Mouse (Mus musculus) E14TG2a.4 (cell line): ENCODE results near the gene Glyctk.

Experiments
- H3K27me3 ChIP-seq: 2 replicates; pipeline ENCODE4 v1.6.1; 2014; ENCODE audit warnings: low read length, control low read depth; ENCODE audit not compliant: insufficient read depth
- H3K36me3 ChIP-seq: 2 replicates; pipeline ENCODE4 v1.6.1; 2014; ENCODE audit warnings: low read length, control low read depth; ENCODE audit not compliant: insufficient read depth
- H3K4me1 ChIP-seq: replicated peaks from 2 replicates; pipeline ENCODE4 v1.6.1; 2014; ENCODE audit warnings: low read depth, low read length, control low read depth
- H3K4me3 ChIP-seq: replicated peaks from 2 replicates; pipeline ENCODE4 v1.5.1; 2014; ENCODE audit warnings: mild to moderate bottlenecking, low read length
- H3K9me3 ChIP-seq: 2 replicates; pipeline ENCODE4 v1.6.1; 2014; ENCODE audit warnings: low read length, control low read depth
- CTCF ChIP-seq: conservative IDR thresholded peaks from 2 replicates; pipeline ENCODE4 v1.5.1; 2014; ENCODE audit warnings: low read length
- NANOG ChIP-seq: IDR thresholded peaks from 2 replicates; pipeline ENCODE4 v1.6.1; 2014; ENCODE audit warnings: borderline replicate concordance, low read length, mixed read lengths
- POU5F1 ChIP-seq: IDR thresholded peaks from 2 replicates; pipeline ENCODE4 v1.6.1; 2014; ENCODE audit warnings: low read length, borderline replicate concordance

Glyctk gene

DNA sequence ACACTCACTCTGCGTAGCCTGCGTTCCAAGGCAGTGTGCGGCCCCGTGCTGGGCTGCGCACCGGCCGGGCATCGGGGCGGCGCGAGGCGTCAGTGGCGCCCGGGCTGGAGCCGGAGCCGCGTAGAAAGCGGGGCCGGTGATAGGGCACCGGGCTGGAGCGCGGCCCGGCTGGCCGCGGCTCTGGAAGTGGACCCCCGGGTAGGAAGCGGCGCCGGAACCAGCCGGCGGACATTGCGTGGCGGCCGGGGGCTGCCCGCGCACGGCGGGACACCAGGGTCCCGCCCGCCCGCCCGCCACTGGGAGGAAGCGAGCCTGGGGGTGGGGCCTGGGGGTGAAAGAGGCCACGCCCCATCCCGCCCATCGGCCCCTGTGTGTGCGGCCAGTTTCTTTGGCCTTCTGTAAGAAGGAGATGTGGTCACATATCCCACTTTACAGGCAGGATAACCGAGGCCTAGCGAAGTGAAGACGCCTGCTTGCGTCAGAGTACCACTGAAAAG lies 41.1 kb upstream of the Glyctk start:
- no peaks in the 10 kb centered on the region; the same call in 1 of the 2 replicates for H3K27me3 ChIP-seq
- peak overlapping the region; percentile 84 for H3K4me3 ChIP-seq
- TF ChIP-seq POU5F1: no peak
- TF ChIP-seq CTCF: no peak
- TF ChIP-seq NANOG: no peak
- peaks cover 42% of the 10 kb centered on the region for H3K36me3 ChIP-seq
- H3K4me1 ChIP-seq: peaks cover 57% of the 10 kb centered on the region
- peaks cover 5% of the 10 kb centered on the region for H3K9me3 ChIP-seq

DNA sequence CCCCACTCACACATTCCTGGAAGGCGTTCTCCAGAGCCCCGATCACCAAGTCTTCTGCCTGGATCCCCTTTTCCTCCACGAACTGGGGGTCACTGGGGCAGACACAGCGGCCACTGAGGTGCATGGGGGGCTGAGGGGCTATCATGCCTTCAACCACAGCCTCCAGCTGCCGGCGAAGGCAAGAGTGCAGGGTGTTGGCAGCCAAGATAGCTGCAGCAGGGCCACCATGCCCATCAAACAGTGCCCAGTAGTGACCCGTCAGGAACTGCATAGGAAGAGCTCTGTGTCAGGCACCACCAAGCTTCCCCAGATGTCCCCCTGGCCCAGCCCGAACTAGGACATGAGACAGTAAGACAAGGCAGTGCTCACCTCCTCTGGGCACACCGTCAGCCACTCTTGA lies 39.8 kb upstream of the Glyctk start:
- Histone ChIP-seq H3K9me3 (peaks cover 5% of the 10 kb centered on the region), H3K4me1 (peaks cover 59% of the 10 kb centered on the region), H3K4me3 (peak overlapping the region; percentile 84), H3K27me3 (no peaks in the 10 kb centered on the region; the same call in 1 of the 2 replicates), H3K36me3 (peaks cover 50% of the 10 kb centered on the region)
- TF ChIP-seq POU5F1 (no peak), CTCF (no peak), NANOG (no peak)

DNA sequence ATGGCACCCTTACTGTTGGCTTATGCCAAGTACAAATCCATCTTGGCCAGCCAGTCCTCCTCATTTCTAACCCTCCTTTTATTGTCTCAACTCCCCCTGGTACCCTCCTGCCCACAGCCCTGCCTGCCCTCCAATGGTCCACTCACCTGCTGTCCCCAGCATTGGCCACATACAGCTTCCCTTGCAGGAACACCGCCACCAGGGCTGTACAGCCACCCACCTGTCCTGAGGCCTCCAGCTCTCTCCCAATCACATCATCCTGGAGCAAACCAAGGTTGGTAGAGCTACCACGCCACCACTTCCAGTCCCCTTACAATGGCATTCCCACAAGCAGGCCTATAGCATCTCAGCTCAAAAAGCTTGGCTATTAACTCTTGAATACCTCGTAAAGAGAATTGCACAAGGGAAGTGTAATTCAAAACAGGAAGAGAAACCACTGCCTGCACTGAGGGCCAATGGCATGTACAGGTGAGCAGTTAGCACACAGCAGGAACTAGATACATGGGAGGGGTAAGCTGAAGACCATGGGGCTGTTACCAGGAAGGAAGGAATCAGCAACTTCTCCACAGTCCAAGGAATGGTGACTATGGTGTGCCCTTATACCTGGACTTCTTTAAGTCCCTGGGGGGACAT lies 39.3 kb upstream of the Glyctk start:
- Histone ChIP-seq H3K4me3 (peak overlapping the region; percentile 84; the same call in 1 of the 2 replicates), H3K9me3 (peaks cover 5% of the 10 kb centered on the region), H3K36me3 (peaks cover 55% of the 10 kb centered on the region), H3K27me3 (no peaks in the 10 kb centered on the region; the same call in 1 of the 2 replicates), H3K4me1 (peaks cover 62% of the 10 kb centered on the region)
- TF ChIP-seq CTCF (no peak), NANOG (no peak), POU5F1 (no peak)

DNA sequence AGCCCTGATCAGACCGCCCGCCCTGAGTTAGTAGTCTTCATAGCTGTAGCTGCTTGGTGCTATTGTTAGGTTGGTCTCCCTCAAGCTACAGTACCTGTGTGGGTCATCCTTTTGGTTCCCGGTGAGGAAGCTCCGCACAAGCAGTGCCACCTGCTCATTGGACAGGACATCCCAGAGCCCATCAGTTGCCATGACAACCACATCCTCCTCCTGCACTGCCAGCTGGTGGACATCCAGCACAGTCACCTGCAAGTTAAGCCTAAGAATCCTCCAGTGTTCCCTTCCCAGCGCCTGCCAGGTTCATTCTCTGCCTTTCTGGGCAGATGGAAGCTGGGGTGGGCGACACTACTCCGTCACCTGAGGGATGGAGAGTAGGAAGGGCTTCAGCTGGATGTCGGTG lies 37.8 kb upstream of the Glyctk start:
- H3K4me1 ChIP-seq: peaks cover 68% of the 10 kb centered on the region
- no peak overlapping the region for H3K4me3 ChIP-seq
- H3K36me3 ChIP-seq: peaks cover 70% of the 10 kb centered on the region
- no peak for TF ChIP-seq NANOG
- no peak for TF ChIP-seq CTCF
- TF ChIP-seq POU5F1: no peak
- peaks cover 5% of the 10 kb centered on the region for H3K9me3 ChIP-seq
- no peaks in the 10 kb centered on the region; the same call in 1 of the 2 replicates for H3K27me3 ChIP-seq

DNA sequence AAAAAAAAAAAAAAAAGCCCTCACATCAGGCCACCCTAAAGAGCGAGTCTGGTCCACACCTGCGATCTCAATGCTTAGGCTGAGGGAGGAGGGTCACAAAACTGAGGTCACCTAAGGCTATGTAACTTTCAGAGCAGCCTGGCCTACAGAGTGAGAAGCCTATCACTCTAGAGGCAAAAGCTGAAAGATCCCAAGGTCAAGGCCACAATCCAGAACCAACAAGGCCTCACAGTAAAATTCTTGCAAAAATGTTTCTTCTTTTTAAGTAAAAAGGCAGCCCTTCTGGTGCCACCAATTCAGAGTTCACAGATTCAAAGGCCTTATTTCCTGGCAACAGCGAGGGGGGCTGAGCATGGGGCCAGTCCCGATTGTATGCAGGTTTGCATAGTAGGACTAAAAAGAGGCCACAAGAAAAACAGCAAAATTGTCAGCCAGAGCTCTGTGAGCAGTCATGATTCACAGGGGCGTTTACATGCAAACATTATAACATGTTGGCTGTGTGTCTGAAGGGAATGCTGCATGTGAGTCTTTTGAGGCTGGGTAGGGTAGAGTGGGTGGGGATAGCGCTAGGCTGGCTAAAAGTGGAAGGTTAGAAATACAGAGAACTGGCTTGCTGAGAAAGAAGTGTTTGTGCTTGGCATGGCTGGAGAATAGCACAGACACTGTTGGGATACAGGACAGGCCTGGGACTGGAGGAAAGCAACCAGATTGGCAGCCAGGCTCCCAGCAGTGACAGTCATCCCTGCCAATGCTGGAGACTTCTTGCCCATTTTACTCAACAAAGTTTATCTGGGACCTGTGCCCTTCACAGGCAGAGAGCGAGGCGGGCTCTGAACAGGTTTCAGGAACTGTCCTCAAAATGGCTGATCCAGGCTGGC lies 36.2 kb upstream of the Glyctk start:
- TF ChIP-seq POU5F1 (no peak), CTCF (no peak), NANOG (no peak)
- peaks cover 5% of the 10 kb centered on the region for H3K9me3 ChIP-seq
- H3K4me1 ChIP-seq: peaks cover 68% of the 10 kb centered on the region
- peaks cover 86% of the 10 kb centered on the region for H3K36me3 ChIP-seq
- H3K27me3 ChIP-seq: no peaks in the 10 kb centered on the region; the same call in 1 of the 2 replicates
- no peak overlapping the region for H3K4me3 ChIP-seq

DNA sequence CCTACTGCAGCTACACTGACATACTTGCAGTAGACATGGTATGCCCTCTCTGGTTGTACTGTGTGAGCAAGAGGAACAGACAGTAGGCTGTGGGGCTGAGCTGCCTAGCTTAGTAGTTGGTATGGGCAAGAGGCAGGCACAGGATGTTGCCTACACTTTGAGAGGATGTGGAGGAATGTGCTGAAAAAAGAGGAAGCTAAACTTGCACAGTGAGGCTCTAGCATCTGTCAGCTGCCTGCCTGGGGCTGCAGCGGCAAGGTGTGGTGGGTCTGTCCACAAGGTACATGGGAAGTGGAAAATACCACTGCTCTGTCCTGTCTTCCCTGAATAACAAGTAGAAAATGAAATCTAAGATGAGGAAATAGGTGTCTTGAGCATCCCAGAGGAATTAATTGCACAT lies 35.1 kb upstream of the Glyctk start:
- Histone ChIP-seq H3K4me3 (no peak overlapping the region), H3K27me3 (no peaks in the 10 kb centered on the region; the same call in 1 of the 2 replicates), H3K4me1 (peaks cover 73% of the 10 kb centered on the region), H3K36me3 (peaks cover 97% of the 10 kb centered on the region), H3K9me3 (peaks cover 5% of the 10 kb centered on the region)
- TF ChIP-seq NANOG (no peak), POU5F1 (no peak), CTCF (no peak)

DNA sequence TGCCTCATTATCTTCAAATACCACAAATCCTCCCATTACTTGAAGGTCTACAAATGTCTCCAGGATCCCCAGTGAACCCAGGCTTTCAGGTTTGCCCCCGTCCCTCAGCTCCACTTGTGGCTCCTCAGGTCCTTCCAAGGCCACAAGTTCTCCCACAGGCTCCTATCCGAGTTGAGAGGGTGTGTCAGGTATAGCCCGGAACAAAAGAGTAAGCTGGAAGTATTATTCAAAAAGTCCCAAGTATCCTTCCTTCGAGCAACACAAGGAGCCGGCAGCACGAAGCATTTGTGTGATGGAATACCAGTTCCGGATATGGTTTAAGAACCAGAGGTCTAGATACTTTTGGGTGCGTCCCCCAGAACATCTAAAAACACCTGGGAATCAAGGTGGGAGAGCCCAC lies 34.1 kb upstream of the Glyctk start:
- Histone ChIP-seq H3K9me3 (peaks cover 5% of the 10 kb centered on the region), H3K4me3 (no peak overlapping the region), H3K36me3 (peaks cover 98% of the 10 kb centered on the region), H3K4me1 (peaks cover 73% of the 10 kb centered on the region), H3K27me3 (no peaks in the 10 kb centered on the region)
- TF ChIP-seq NANOG (no peak), POU5F1 (no peak), CTCF (no peak)

DNA sequence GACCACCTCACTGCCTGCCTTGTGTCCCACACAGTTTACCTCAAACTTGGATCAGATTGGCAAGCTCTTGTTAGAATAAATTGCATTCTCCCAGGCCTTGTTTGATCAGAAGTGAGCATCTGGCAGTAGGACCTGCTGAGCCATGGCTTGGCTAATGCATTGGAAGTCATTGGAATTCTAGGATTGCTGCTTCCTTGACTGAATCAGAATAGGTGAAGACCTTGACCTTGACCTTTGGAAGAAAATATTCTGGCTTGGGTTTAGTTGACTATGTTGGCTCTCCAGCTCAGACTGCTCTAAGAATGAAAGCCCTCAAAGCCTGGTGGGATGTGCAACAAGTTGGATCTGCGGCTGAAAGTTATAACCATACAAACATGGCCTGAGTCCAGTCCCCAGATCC lies 33.4 kb upstream of the Glyctk start:
- Histone ChIP-seq H3K4me3 (no peak overlapping the region), H3K4me1 (peaks cover 75% of the 10 kb centered on the region), H3K9me3 (peaks cover 2% of the 10 kb centered on the region), H3K27me3 (no peaks in the 10 kb centered on the region), H3K36me3 (peaks cover 98% of the 10 kb centered on the region)
- TF ChIP-seq CTCF: no peak
- TF ChIP-seq POU5F1: no peak
- no peak for TF ChIP-seq NANOG
